Mouse (Mus musculus): ENCODE measurements at regions not wholly inside any gene's neighbourhood (a gene's known extent, or its start where the extent isn't known, plus 50 kb on each side); places are given as distances from the start of the nearest gene placed in this dataset.

DNA sequence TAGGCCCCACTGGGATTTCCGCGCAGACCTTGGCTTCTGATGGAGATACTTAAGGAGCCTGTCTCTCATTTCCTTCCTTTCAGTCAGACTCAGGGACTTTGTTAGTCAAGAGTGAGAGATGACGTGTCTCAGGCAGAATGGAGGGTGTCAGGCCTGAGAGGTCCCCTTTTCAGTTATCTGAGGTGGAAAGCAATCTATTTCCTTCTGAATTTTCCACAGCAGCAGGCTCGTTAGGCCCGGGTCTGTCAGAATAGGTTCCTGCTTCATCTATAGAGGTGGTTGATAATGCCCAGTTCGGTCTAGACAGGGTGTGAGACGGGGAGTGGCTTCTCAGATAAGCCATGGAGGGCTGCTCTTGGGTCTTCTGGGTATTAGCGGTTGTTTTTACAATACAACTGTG, 68.8 kb upstream of the Tut7 start:
- no peak overlapping the region for H3K4me2 ChIP-seq
- H3K9me3 ChIP-seq (replicated peaks) = peaks cover under 1% of the 10 kb centered on the region; the same call in 1 of the 2 replicates
- no peak overlapping the region for H3K4me3 ChIP-seq
- peaks cover 41% of the 10 kb centered on the region for H3K4me1 ChIP-seq (replicated peaks)
- no peak overlapping the region for H3K9ac ChIP-seq
- H3K36me3 ChIP-seq = no peaks in the 10 kb centered on the region
- WGBS = 15% methylated on average over 8 of the region's 8 CpGs
- ATAC-seq (ENCODE audit: insufficient number of reproducible peaks, low FRiP score) = peak; percentile 81
- no peak overlapping the region for H3K27ac ChIP-seq (ENCODE audit: poor library complexity, severe bottlenecking)
- no peaks in the 10 kb centered on the region for H3K27me3 ChIP-seq (replicated peaks)

- Histone ChIP-seq H3K36me3 (no peaks in the 10 kb centered on the region), H3K4me1 (replicated peaks) (peaks cover 41% of the 10 kb centered on the region), H3K27me3 (replicated peaks) (no peaks in the 10 kb centered on the region), H3K27ac (ENCODE audit: poor library complexity, severe bottlenecking) (no peak overlapping the region), H3K4me2 (no peak overlapping the region), H3K9ac (no peak overlapping the region), H3K4me3 (no peak overlapping the region), H3K9me3 (replicated peaks) (peaks cover 9% of the 10 kb centered on the region; the same call in 1 of the 2 replicates)
- 16% methylated on average over 10 of the region's 10 CpGs for WGBS
- ATAC-seq (ENCODE audit: insufficient number of reproducible peaks, low FRiP score) = no peak
These were observed 66.6 kb upstream of the Tut7 start for GRCm38 (mm10) chr13:59889468-59890117.

GRCm38 (mm10) chr13:59888038-59889016, 65.4 kb upstream of the Tut7 start:
- H3K4me2 ChIP-seq = no peak overlapping the region
- peaks cover 41% of the 10 kb centered on the region for H3K4me1 ChIP-seq (replicated peaks)
- no peak overlapping the region for H3K4me3 ChIP-seq
- peaks cover 9% of the 10 kb centered on the region; the same call in 1 of the 2 replicates for H3K9me3 ChIP-seq (replicated peaks)
- H3K36me3 ChIP-seq = no peaks in the 10 kb centered on the region
- H3K27me3 ChIP-seq (replicated peaks) = no peaks in the 10 kb centered on the region
- no peak for ATAC-seq (ENCODE audit: insufficient number of reproducible peaks, low FRiP score)
- H3K9ac ChIP-seq = no peak overlapping the region
- no peak overlapping the region for H3K27ac ChIP-seq (ENCODE audit: poor library complexity, severe bottlenecking)

DNA sequence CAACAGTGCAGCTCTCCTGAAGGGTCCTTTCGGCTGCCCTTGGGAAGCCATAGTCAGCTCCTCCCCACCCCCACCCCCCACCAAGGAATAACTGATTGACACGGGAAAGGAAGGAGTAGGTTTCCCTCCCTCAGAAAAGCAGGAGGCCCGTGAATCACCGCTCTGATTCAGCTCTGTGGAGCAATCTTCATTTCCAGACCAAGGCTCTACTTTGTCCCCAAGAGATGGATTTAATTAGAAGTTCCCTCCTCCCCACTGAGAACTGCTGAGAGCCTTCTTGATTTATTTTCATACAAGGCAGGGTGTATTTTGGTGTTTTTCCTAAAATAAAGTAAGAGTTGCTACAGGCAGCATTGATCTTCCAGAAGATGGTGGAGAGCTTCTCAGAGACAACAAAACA, 64.4 kb upstream of the Tut7 start:
- WGBS = 71% methylated on average over 4 of the region's 4 CpGs
- Histone ChIP-seq H3K36me3 (no peaks in the 10 kb centered on the region), H3K4me1 (replicated peaks) (peaks cover 32% of the 10 kb centered on the region), H3K9me3 (replicated peaks) (peaks cover 9% of the 10 kb centered on the region; the same call in 1 of the 2 replicates), H3K27me3 (replicated peaks) (no peaks in the 10 kb centered on the region), H3K27ac (ENCODE audit: poor library complexity, severe bottlenecking) (no peak overlapping the region), H3K4me2 (no peak overlapping the region), H3K9ac (no peak overlapping the region), H3K4me3 (no peak overlapping the region)
- no peak for ATAC-seq (ENCODE audit: insufficient number of reproducible peaks, low FRiP score)

GRCm38 (mm10) chr13:59886572-59886971, 63.6 kb upstream of the Tut7 start:
- no peak overlapping the region for H3K9ac ChIP-seq
- H3K4me2 ChIP-seq = no peak overlapping the region
- no peak for ATAC-seq (ENCODE audit: insufficient number of reproducible peaks, low FRiP score)
- peaks cover 9% of the 10 kb centered on the region; the same call in 1 of the 2 replicates for H3K9me3 ChIP-seq (replicated peaks)
- WGBS = 66% methylated on average over 3 of the region's 3 CpGs
- H3K27ac ChIP-seq (ENCODE audit: poor library complexity, severe bottlenecking) = no peak overlapping the region
- no peaks in the 10 kb centered on the region for H3K27me3 ChIP-seq (replicated peaks)
- H3K36me3 ChIP-seq = no peaks in the 10 kb centered on the region
- no peak overlapping the region for H3K4me3 ChIP-seq
- H3K4me1 ChIP-seq (replicated peaks) = peaks cover 25% of the 10 kb centered on the region

DNA sequence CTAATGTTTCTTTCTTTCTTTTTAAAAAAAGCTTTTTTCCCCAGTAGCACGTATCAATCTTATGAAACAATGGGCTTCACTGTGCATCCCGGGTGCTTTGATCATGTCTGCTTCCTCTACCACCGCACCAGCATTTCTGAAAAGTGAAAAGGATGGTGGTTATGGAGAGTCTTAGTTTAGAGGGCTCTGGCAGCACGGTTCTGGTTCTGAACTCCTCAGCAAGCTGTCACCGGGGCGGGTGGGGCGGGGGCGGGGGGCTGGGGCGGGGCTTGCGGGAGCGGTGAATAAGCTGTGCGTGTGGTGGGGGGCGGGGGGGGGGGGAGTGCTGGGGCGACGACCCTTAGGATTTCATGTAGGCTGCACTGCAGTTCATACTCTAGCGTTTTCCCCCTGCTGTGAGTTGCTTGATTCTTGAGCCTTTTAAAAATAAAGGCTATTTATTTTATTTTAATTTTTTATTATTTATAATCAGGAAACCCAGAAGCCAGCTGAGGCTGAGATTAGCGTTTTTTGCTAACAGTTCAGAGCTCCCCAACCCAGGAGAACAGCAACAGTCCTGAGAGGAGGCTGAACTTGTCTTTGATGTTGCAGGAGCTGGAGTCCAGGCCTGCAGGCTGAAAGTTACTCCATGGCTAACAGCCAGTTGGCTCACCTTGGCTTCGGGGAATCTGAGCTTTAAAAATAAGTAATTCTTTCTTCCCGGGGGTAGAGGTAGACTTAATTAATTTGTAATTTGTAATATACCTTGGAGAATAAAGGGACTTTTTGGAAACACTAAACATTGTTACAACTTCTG, 59.2 kb upstream of the Tut7 start:
- Histone ChIP-seq H3K4me3 (no peak overlapping the region), H3K9ac (no peak overlapping the region), H3K9me3 (replicated peaks) (peaks cover 9% of the 10 kb centered on the region; the same call in 1 of the 2 replicates), H3K4me2 (peak overlapping the region; percentile 52), H3K27me3 (replicated peaks) (0 out of 2 replicates have a peak, but pooled peaks cover 3% of the 10 kb centered on the region), H3K4me1 (replicated peaks) (no peaks in the 10 kb centered on the region), H3K27ac (ENCODE audit: poor library complexity, severe bottlenecking) (no peak overlapping the region), H3K36me3 (no peaks in the 10 kb centered on the region)
- 41% methylated on average over 19 of the region's 19 CpGs for WGBS
- no peak for ATAC-seq (ENCODE audit: insufficient number of reproducible peaks, low FRiP score)

GRCm38 (mm10) chr13:59880055-59880454, 57.1 kb upstream of the Tut7 start:
- Histone ChIP-seq H3K9me3 (replicated peaks) (no peaks in the 10 kb centered on the region), H3K9ac (no peak overlapping the region), H3K4me1 (replicated peaks) (no peaks in the 10 kb centered on the region), H3K36me3 (no peaks in the 10 kb centered on the region), H3K4me3 (no peak overlapping the region), H3K4me2 (no peak overlapping the region), H3K27ac (ENCODE audit: poor library complexity, severe bottlenecking) (no peak overlapping the region), H3K27me3 (replicated peaks) (0 out of 2 replicates have a peak, but pooled peaks cover 3% of the 10 kb centered on the region)
- no peak for ATAC-seq (ENCODE audit: insufficient number of reproducible peaks, low FRiP score)
- 88% methylated on average over 3 of the region's 3 CpGs for WGBS

DNA sequence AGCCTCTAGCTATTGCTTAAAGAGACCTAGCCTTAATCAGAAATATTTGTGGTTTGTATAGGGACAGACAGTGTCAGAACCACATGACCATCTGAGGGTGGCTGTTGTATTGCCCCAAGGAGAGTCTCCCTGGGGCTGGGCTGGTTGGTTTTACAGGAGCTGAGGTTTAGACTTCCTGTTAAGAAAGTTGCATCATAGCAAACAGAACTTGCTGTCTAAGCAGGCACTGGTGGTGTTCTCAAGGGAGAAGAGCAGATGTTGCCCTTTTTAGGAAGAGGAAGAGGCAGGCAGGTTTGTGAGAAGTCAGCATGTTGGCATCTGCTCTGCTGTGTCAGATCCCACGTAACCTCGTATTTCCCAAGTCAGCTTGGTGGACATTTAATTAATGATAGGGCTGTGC, 52.7 kb upstream of the Tut7 start:
- 36% methylated on average over 2 of the region's 2 CpGs for WGBS

GRCm38 (mm10) chr13:59874137-59874931, 51.4 kb upstream of the Tut7 start:
- no peak for ATAC-seq (ENCODE audit: insufficient number of reproducible peaks, low FRiP score)
- no peaks in the 10 kb centered on the region for H3K36me3 ChIP-seq
- no peak overlapping the region for H3K4me2 ChIP-seq
- H3K9ac ChIP-seq = no peak overlapping the region
- no peaks in the 10 kb centered on the region for H3K4me1 ChIP-seq (replicated peaks)
- 70% methylated on average over 7 of the region's 7 CpGs for WGBS
- no peaks in the 10 kb centered on the region for H3K9me3 ChIP-seq (replicated peaks)
- H3K4me3 ChIP-seq = no peak overlapping the region
- no peaks in the 10 kb centered on the region for H3K27me3 ChIP-seq (replicated peaks)
- no peak overlapping the region for H3K27ac ChIP-seq (ENCODE audit: poor library complexity, severe bottlenecking)

More for the DNA sequence above, 52.7 kb upstream of the Tut7 start:
- H3K4me2 ChIP-seq = no peak overlapping the region
- no peaks in the 10 kb centered on the region for H3K27me3 ChIP-seq (replicated peaks)
- H3K27ac ChIP-seq (ENCODE audit: poor library complexity, severe bottlenecking) = no peak overlapping the region
- H3K9ac ChIP-seq = no peak overlapping the region
- no peaks in the 10 kb centered on the region for H3K36me3 ChIP-seq
- ATAC-seq (ENCODE audit: insufficient number of reproducible peaks, low FRiP score) = no peak
- H3K4me3 ChIP-seq = no peak overlapping the region
- H3K4me1 ChIP-seq (replicated peaks) = no peaks in the 10 kb centered on the region
- H3K9me3 ChIP-seq (replicated peaks) = no peaks in the 10 kb centered on the region
